ENCODE assay signal across 10 mouse cellular contexts in genomic region chr7:134261003-134261701, GRCm38 (mm10). TPM values are rescaled to one million over a fixed set of nuclear protein-coding genes. Genes with fewer than 3 reads are reported as not detected.
DNase-seq lines count a peak whose midpoint lies in the region; ATAC-seq lines count a peak whose summit lies in the region.
"Had no signal": no experiment of that assay in that cellular context is flagged by ENCODE, and none has a peak within 500 bp of the region (broad histone marks: within the 10 kb centered on the region; RNA-seq: fewer than 3 reads in every experiment).

No protein-coding gene starts in this region.

- H3K27me3 ChIP-seq in forebrain, embryonic 15.5 days: no peaks in the 10 kb centered on the region
- H3K27me3 ChIP-seq: liver, embryonic 13.5 days; stomach, embryonic 15.5 days had no signal

- no peaks in the 10 kb centered on the region for H3K4me1 ChIP-seq in forebrain, embryonic 15.5 days
- H3K4me1 ChIP-seq: liver, embryonic 13.5 days; stomach, embryonic 15.5 days had no signal

- no peak overlapping the region for H3K27ac ChIP-seq in forebrain, embryonic 15.5 days (replicated peaks)
- H3K27ac ChIP-seq: liver, embryonic 13.5 days; stomach, embryonic 15.5 days had no signal

- WGBS in forebrain, embryonic 15.5 days: 57% methylated on average over 4 of the region's 4 CpGs

- H3K9me3 ChIP-seq in forebrain, embryonic 15.5 days: no peaks in the 10 kb centered on the region
- H3K9me3 ChIP-seq: liver, embryonic 13.5 days; stomach, embryonic 15.5 days had no signal

- no peak for ATAC-seq in forebrain, embryonic 15.5 days (replicated peaks)

- no peak overlapping the region for H3K4me3 ChIP-seq in forebrain, embryonic 15.5 days
- H3K4me3 ChIP-seq: liver, embryonic 13.5 days; stomach, embryonic 15.5 days had no signal

- H3K36me3 ChIP-seq in forebrain, embryonic 15.5 days: no peaks in the 10 kb centered on the region
- H3K36me3 ChIP-seq: liver, embryonic 13.5 days; stomach, embryonic 15.5 days had no signal

- H3K9ac ChIP-seq in forebrain, embryonic 15.5 days (replicated peaks): no peak overlapping the region
- H3K9ac ChIP-seq: liver, embryonic 13.5 days; stomach, embryonic 15.5 days had no signal

- DNase-seq in adrenal gland, postnatal 10 days: peak; percentile 34
- no peak for DNase-seq in adrenal gland, adult 18-20 months (ENCODE audit: low spot score in 2 of 2)
- peak; percentile 13 for DNase-seq in urinary bladder, postnatal 25 days (ENCODE audit: low spot score)
- no peak for DNase-seq in urinary bladder, postnatal 10 days (ENCODE audit: low spot score)
- peak; percentile 44 to 47 for DNase-seq in kidney, adult 8-10 months
- DNase-seq in lung, postnatal 25 days (ENCODE audit: low spot score): peak; percentile 75
- DNase-seq in cerebellum, postnatal 4 days (ENCODE audit: low spot score in 2 of 2): no peak
- DNase-seq: liver, embryonic 13.5 days had no signal

- H3K4me2 ChIP-seq in forebrain, embryonic 15.5 days (replicated peaks): no peak overlapping the region
- H3K4me2 ChIP-seq: liver, embryonic 13.5 days; stomach, embryonic 15.5 days had no signal

RNA-seq across cellular contexts. Expression of gene Adam12, which starts 29.2 kb away (rescaled TPM):
- total RNA-seq in adrenal gland, postnatal 10 days (2021): 10 to 100 TPM; 26.6 to 31.0 TPM
- total RNA-seq in adrenal gland, adult 18-20 months (2021): 10 to 100 TPM in 1 of 2 experiments, 1 to 10 TPM in 1; 7.2 to 11.1 TPM
- polyA plus RNA-seq in forebrain, embryonic 15.5 days (2015; fragmentation: Nextera tagmentation; extraction: Ambion mirVana): 2.3 and 2.8 TPM in 2 replicates

Comparison
In these comparisons a context has a peak if more than half of its experiments do, and no peak if none do; other contexts are left out.
1. DNase-seq: peak in adrenal gland, postnatal 10 days (single experiment), urinary bladder, postnatal 25 days (single experiment), kidney, adult 8-10 months (2 of 2) and lung, postnatal 25 days (single experiment); none in adrenal gland, adult 18-20 months (0 of 2), urinary bladder, postnatal 10 days (single experiment) and cerebellum, postnatal 4 days (0 of 2).